Mouse (Mus musculus) neural tube, embryonic 11.5 days (tissue): ENCODE data around the gene Atp13a4. TPM values are rescaled to one million over a fixed set of nuclear protein-coding genes. Genes with fewer than 3 reads are reported as not detected.

Source experiments
- ATAC-seq: fragments of 200-750 bp; cut with Nextera tagmentation; 2 replicates; pipeline ENCODE4 v1.8.0; 2017; ENCODE audit warnings: moderate number of reproducible peaks, mild to moderate bottlenecking, moderate TSS enrichment, moderate library complexity; ENCODE audit not compliant: insufficient read depth, low FRiP score, low TSS enrichment
- DNase-seq: peaks from one replicate; pipeline ENCODE4 v3.0.0-alpha.2; 2015; ENCODE audit warnings: low spot score
- H3K27ac ChIP-seq: fragments of 300-500 bp; sonication (generic); 2 replicates; pipeline ENCODE4 v1.5.1; 2014; ENCODE audit warnings: low read depth, mild to moderate bottlenecking, low read length
- H3K27me3 ChIP-seq: fragments of 300-500 bp; sonication (generic); 2 replicates; pipeline ENCODE4 v1.6.1; 2014; ENCODE audit warnings: mild to moderate bottlenecking, low read length, mixed read lengths; ENCODE audit not compliant: control insufficient read depth, insufficient read depth
- H3K36me3 ChIP-seq: fragments of 300-500 bp; sonication (generic); 2 replicates; pipeline ENCODE4 v1.6.1; 2014; ENCODE audit warnings: mild to moderate bottlenecking, low read length, moderate library complexity, mixed read lengths; ENCODE audit not compliant: control insufficient read depth, insufficient read depth
- H3K4me1 ChIP-seq: fragments of 300-500 bp; sonication (generic); 2 replicates; pipeline ENCODE4 v1.6.1; 2014; ENCODE audit warnings: low read length, mixed read lengths; ENCODE audit not compliant: control insufficient read depth, insufficient read depth
- H3K4me2 ChIP-seq: fragments of 300-500 bp; sonication (generic); 2 replicates; pipeline ENCODE4 v1.6.1; 2014; ENCODE audit warnings: low read depth, mild to moderate bottlenecking, moderate library complexity
- H3K4me3 ChIP-seq: fragments of 300-500 bp; sonication (generic); 2 replicates; pipeline ENCODE4 v1.5.1; 2014; ENCODE audit warnings: low read depth, low read length
- H3K9ac ChIP-seq: fragments of 300-500 bp; sonication (generic); 2 replicates; pipeline ENCODE4 v1.6.1; 2014; ENCODE audit warnings: mild to moderate bottlenecking, low read length
- H3K9me3 ChIP-seq: fragments of 300-500 bp; sonication (generic); 2 replicates; pipeline ENCODE4 v1.6.1; 2016; ENCODE audit warnings: low read length; ENCODE audit not compliant: control insufficient read depth
- WGBS: fragments of 180-500 bp; shearing (Covaris S2); extraction: QIAGEN DNeasy Blood & Tissue Kit; methylation state at CpG from one replicate; pipeline ENCODE4 v1.1.7; 2014; 5-methylcytosine and 5-hydroxymethylcytosine counted together
- polyA plus RNA-seq: library from polyadenylated mRNA; unstranded; fragments of >200 nt; fragmentation: Nextera tagmentation; extraction: Ambion mirVana; gene quantifications from 2 replicates; pipeline ENCODE4 v1.2.1, GENCODE M21; 2014

Atp13a4 gene
- polyA plus RNA-seq, 1 experiment from 2014 or later = 0.25 TPM

DNA sequence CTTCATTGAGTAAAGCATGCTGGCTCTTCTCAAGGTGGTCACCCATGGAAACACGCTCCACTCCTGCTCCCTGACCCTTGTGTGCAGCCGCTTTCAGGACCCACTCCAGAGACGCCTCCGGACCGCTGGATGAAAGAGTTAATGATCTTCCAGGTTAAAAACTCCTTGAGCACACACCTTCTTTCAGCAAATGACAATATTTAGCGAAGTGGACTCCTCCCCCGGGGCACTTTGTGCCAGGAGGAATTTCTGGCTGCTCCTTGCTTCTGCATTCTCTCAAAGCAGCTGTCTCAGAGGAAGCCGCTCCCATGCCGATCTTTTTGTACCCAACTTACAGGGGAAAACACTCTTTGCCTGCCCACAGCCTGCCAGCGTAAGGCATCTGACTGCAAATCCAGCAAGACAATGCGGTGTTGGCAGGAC, 3.4 kb downstream of the Atp13a4 start:
- no peaks in the 10 kb centered on the region for H3K27me3 ChIP-seq
- no peaks in the 10 kb centered on the region for H3K4me1 ChIP-seq

GRCm38 (mm10) chr16:29539906-29540305, 4.8 kb downstream of the Atp13a4 start:
- no peaks in the 10 kb centered on the region for H3K9me3 ChIP-seq
- ATAC-seq (no peak), DNase-seq (no peak)
- H3K4me1 ChIP-seq = no peaks in the 10 kb centered on the region
- H3K36me3 ChIP-seq = no peaks in the 10 kb centered on the region
- H3K27me3 ChIP-seq = no peaks in the 10 kb centered on the region
- H3K27ac ChIP-seq = no peak overlapping the region
- no peak overlapping the region for H3K4me3 ChIP-seq
- no peak overlapping the region for H3K9ac ChIP-seq
- H3K4me2 ChIP-seq = no peak overlapping the region

More for the DNA sequence above, 3.4 kb downstream of the Atp13a4 start:
- H3K9me3 ChIP-seq = no peaks in the 10 kb centered on the region
- ATAC-seq = no peak
- no peak overlapping the region for H3K4me3 ChIP-seq
- DNase-seq = no peak
- H3K9ac ChIP-seq = no peak overlapping the region
- no peak overlapping the region for H3K27ac ChIP-seq
- H3K36me3 ChIP-seq = no peaks in the 10 kb centered on the region
- 86% methylated on average over 11 of the region's 11 CpGs for WGBS
- H3K4me2 ChIP-seq = no peak overlapping the region

DNA sequence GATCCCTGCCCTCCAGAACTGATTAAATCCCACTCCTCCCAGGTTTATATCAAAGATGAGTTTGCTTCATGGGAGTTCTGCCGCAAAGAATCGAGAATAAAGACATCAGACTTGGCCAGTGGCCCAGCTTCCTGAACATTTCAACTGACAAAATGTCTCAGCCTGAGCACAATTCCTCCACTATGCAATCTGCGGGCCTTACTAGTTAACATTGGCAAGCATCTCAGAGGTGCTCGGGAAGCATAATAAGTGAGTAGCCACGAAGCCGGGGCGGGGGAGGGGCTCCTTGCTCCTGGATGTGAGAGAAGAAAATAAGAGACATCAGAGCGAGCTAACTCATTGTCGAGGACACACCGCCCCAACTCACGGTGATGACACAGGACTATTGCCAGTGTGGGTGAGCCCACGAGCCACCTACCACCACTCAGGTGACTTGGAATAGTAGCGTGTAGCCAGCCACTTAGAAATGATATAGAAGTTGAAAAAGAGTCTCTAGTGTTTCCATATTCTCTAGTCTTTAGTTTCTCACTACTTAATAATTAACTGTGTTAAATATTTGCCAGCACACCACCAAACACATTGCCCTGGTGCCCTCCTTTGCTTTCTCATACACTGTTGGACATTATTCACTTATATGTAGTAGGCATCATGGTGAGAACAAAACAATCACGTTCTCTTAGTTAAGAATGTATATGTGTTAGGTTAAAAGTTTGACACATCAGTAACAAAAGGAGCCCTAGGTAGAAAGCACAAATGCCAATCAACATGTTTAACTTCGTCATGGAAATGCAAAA, 8.1 kb downstream of the Atp13a4 start:
- DNase-seq = no peak
- 82% methylated on average over 15 of the region's 15 CpGs for WGBS
- no peak for ATAC-seq

GRCm38 (mm10) chr16:29535866-29536265, 8.8 kb downstream of the Atp13a4 start:
- H3K4me1 ChIP-seq = no peaks in the 10 kb centered on the region
- no peak for ATAC-seq
- H3K9me3 ChIP-seq = no peaks in the 10 kb centered on the region
- no peak overlapping the region for H3K9ac ChIP-seq
- H3K4me3 ChIP-seq = no peak overlapping the region
- no peaks in the 10 kb centered on the region for H3K27me3 ChIP-seq
- no peak for DNase-seq
- H3K27ac ChIP-seq = no peak overlapping the region
- H3K4me2 ChIP-seq = no peak overlapping the region
- H3K36me3 ChIP-seq = no peaks in the 10 kb centered on the region
- WGBS = 89% methylated on average over 4 of the region's 4 CpGs

More for the DNA sequence above, 8.1 kb downstream of the Atp13a4 start:
- no peak overlapping the region for H3K9ac ChIP-seq
- no peaks in the 10 kb centered on the region for H3K9me3 ChIP-seq
- no peaks in the 10 kb centered on the region for H3K36me3 ChIP-seq
- H3K27me3 ChIP-seq = no peaks in the 10 kb centered on the region
- H3K4me3 ChIP-seq = no peak overlapping the region
- no peak overlapping the region for H3K4me2 ChIP-seq
- H3K4me1 ChIP-seq = no peaks in the 10 kb centered on the region
- no peak overlapping the region for H3K27ac ChIP-seq

DNA sequence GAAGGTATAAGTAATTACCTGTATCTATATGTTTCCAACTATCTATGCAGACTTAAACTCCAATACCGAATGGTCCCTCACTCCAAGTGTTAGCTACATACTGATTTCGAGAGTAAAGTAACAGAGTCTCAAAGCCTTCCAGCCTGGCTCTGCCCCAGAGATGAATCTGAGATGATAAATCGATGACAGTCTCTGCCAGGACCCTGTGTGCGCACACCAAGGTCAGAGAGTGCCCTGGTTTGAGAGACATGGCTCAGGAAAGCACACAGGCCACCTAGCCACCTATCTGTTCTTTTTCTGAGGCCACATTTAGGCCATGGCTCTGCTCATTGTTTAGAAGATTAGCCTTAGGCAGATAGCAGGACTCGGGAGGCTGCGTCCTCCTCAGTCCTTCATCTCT, 11.0 kb downstream of the Atp13a4 start:
- Histone ChIP-seq H3K36me3 (no peaks in the 10 kb centered on the region), H3K9ac (no peak overlapping the region), H3K9me3 (no peaks in the 10 kb centered on the region), H3K4me2 (no peak overlapping the region), H3K27ac (no peak overlapping the region), H3K4me1 (no peaks in the 10 kb centered on the region), H3K4me3 (no peak overlapping the region), H3K27me3 (no peaks in the 10 kb centered on the region)
- no peak for DNase-seq
- 89% methylated on average over 6 of the region's 6 CpGs for WGBS
- ATAC-seq = no peak

DNA sequence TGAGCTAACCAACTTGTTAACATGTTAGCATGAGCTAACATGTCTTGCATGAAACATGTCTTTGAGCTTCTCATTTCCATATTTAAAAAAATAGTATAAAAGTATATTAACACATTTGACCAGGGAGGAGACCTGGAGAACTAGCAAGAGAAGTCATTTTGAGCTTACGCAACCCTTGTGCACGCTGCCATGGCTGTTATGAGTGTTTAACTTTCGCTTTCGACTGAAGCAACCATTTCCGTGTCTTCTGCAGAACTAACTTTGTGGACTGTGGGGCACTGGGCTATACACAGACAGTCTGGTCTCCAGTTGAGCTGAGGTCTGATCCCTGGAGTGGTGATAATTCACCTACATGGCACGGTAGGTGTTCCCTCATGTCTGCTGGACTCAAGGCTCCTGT, 17.6 kb downstream of the Atp13a4 start:
- H3K27ac ChIP-seq = no peak overlapping the region
- H3K4me1 ChIP-seq = no peaks in the 10 kb centered on the region
- H3K36me3 ChIP-seq = no peaks in the 10 kb centered on the region
- DNase-seq (no peak), ATAC-seq (no peak)
- WGBS = 96% methylated on average over 6 of the region's 6 CpGs
- H3K4me3 ChIP-seq = no peak overlapping the region
- H3K27me3 ChIP-seq = no peaks in the 10 kb centered on the region
- no peaks in the 10 kb centered on the region for H3K9me3 ChIP-seq
- no peak overlapping the region for H3K9ac ChIP-seq
- H3K4me2 ChIP-seq = no peak overlapping the region

DNA sequence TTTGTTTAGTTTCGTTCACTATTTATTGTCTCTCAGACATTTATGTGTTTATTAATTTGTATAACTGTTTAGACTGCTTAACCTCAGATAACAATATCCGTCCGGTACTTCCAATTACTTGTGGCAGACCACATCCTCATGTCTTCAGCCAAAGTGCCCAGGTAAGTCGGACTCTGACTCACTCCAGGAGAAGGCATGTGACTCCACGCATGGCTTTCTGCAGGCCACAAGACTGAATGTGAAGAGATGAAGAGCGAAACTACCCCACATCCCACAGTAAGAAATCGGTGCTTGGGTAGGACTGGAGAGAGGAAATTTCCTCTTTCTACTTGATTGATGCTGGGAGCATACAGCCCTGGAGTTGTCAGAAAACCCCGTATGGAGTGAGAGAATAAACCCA, 18.1 kb downstream of the Atp13a4 start:
- Histone ChIP-seq H3K36me3 (no peaks in the 10 kb centered on the region), H3K27ac (no peak overlapping the region), H3K27me3 (no peaks in the 10 kb centered on the region), H3K4me3 (no peak overlapping the region), H3K4me2 (no peak overlapping the region), H3K9ac (no peak overlapping the region), H3K4me1 (no peaks in the 10 kb centered on the region), H3K9me3 (no peaks in the 10 kb centered on the region)
- DNase-seq = no peak
- no peak for ATAC-seq
- WGBS = 91% methylated on average over 8 of the region's 8 CpGs

DNA sequence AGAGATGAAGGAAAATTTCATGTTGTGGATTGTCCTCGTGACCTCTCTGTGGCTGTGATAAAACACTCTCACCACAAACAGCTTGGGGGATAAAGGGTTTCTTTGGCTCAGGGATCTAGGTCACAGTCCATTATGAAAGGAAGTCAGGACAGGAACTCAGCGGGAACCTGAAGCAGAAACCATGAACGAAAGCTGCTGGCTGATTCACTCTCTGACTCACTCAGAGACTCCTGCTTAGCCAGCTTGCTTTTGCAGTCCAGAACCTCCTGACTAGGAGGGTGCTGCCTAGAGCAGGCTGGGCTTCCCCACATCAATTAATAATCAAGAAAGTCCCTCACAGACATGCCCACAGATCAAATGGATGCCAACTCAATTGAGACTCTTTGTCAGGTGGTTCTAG, 32.2 kb downstream of the Atp13a4 start:
- Histone ChIP-seq H3K27ac (no peak overlapping the region), H3K4me2 (no peak overlapping the region)
- 83% methylated on average over 3 of the region's 3 CpGs for WGBS

GRCm38 (mm10) chr16:29510743-29511142, 33.9 kb downstream of the Atp13a4 start:
- no peak overlapping the region for H3K9ac ChIP-seq
- H3K4me3 ChIP-seq = no peak overlapping the region
- no peak for ATAC-seq
- H3K4me2 ChIP-seq = no peak overlapping the region
- no peaks in the 10 kb centered on the region for H3K36me3 ChIP-seq
- H3K27me3 ChIP-seq = no peaks in the 10 kb centered on the region
- no peak overlapping the region for H3K27ac ChIP-seq
- DNase-seq = no peak
- H3K9me3 ChIP-seq = no peaks in the 10 kb centered on the region
- 92% methylated on average over 7 of the region's 7 CpGs for whole genome bisulfite sequencing
- no peaks in the 10 kb centered on the region for H3K4me1 ChIP-seq

More for the DNA sequence above, 32.2 kb downstream of the Atp13a4 start:
- no peak for DNase-seq
- no peaks in the 10 kb centered on the region for H3K36me3 ChIP-seq
- no peak overlapping the region for H3K9ac ChIP-seq
- ATAC-seq = no peak
- no peak overlapping the region for H3K4me3 ChIP-seq
- no peaks in the 10 kb centered on the region for H3K27me3 ChIP-seq
- H3K9me3 ChIP-seq = no peaks in the 10 kb centered on the region
- H3K4me1 ChIP-seq = no peaks in the 10 kb centered on the region
